Mouse (Mus musculus): ENCODE measurements around the gene Gjc3. TPM values are rescaled to one million over a fixed set of nuclear protein-coding genes. Genes with fewer than 3 reads are reported as not detected.

Gene Gjc3
- polyA plus RNA-seq (2017; shearing (Covaris generic)), result not detected

DNA sequence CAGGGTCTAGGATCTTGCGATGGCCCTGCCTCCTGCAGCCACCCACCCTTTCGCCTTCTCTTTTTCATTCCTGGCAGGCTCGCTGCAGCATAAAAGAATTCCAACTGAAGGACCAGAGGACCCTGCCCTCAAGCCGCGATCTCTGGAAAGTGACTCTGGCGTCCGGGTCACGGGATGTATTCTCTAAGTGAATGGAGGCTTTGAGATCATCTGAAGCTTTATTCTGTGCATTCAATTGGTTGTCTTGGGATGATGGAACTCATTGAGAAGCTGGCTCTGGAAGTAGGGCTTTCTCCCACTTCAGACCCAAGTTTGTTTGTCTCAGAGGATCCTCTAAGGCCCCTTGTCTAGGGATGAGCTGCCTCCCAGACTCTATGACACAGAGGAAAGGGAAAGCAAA lies at the start of gene Gjc3:
Gjc3 (minus strand) TSS at position 154 of the 400 bp plus-strand sequence.

GRCm38 (mm10) chr5:137981300-137981699 lies 18.4 kb upstream of the Gjc3 start, which contains the start of gene Azgp1:
TSS of gene Azgp1 (plus strand) at chr5:137981520.

GRCm38 (mm10) chr5:137921532-137921931 lies 41.4 kb downstream of the Gjc3 start, which contains the start of gene Cyp3a13:
TSS of gene Cyp3a13 (minus strand) at chr5:137921619.

Other genes with a start within 250 kb of the Gjc3 start
- gene Nyap1, start 221.5 kb downstream of the Gjc3 start, polyA plus RNA-seq (2017; shearing (Covaris generic)), result 0.72 TPM
- 179 TPM for gene Tsc22d4, start 217.4 kb downstream of the Gjc3 start, polyA plus RNA-seq (2017; shearing (Covaris generic))
- 48.8 TPM for gene Ppp1r35, start 184.2 kb downstream of the Gjc3 start, polyA plus RNA-seq (2017; shearing (Covaris generic))
- gene Mepce, start 175.4 kb downstream of the Gjc3 start, polyA plus RNA-seq (2017; shearing (Covaris generic)), result 81.3 TPM
- 20.9 TPM for gene Zcwpw1, start 175.3 kb downstream of the Gjc3 start, polyA plus RNA-seq (2017; shearing (Covaris generic))
- 0.24 TPM for gene Pilra, start 126.8 kb downstream of the Gjc3 start, polyA plus RNA-seq (2017; shearing (Covaris generic))
- not detected for gene Pilrb1, start 105.0 kb downstream of the Gjc3 start, polyA plus RNA-seq (2017; shearing (Covaris generic))
- gene Pilrb2, start 91.3 kb downstream of the Gjc3 start, polyA plus RNA-seq (2017; shearing (Covaris generic)), result not detected
- gene Cyp3a13, start 41.5 kb downstream of the Gjc3 start, polyA plus RNA-seq (2017; shearing (Covaris generic)), result not detected
- gene Azgp1, start 18.4 kb upstream of the Gjc3 start, polyA plus RNA-seq (2017; shearing (Covaris generic)), result not detected
- not detected for gene Smok3a, start 58.2 kb upstream of the Gjc3 start, polyA plus RNA-seq (2017; shearing (Covaris generic))
- not detected for gene Smok3b, start 58.3 kb upstream of the Gjc3 start, polyA plus RNA-seq (2017; shearing (Covaris generic))
- gene Smok3c, start 90.1 kb upstream of the Gjc3 start, polyA plus RNA-seq (2017; shearing (Covaris generic)), result not detected
- gene Zkscan1, start 122.0 kb upstream of the Gjc3 start, polyA plus RNA-seq (2017; shearing (Covaris generic)), result 16.7 TPM
- gene Zscan21, start 153.8 kb upstream of the Gjc3 start, polyA plus RNA-seq (2017; shearing (Covaris generic)), result 29.1 TPM
- gene Zfp113, start 192.6 kb upstream of the Gjc3 start, polyA plus RNA-seq (2017; shearing (Covaris generic)), result 7.7 TPM
- gene Cops6, start 198.0 kb upstream of the Gjc3 start, polyA plus RNA-seq (2017; shearing (Covaris generic)), result 129 TPM
- gene Ap4m1, start 208.9 kb upstream of the Gjc3 start, polyA plus RNA-seq (2017; shearing (Covaris generic)), result 11.9 TPM
- gene Mcm7, start 209.3 kb upstream of the Gjc3 start, polyA plus RNA-seq (2017; shearing (Covaris generic)), result 108 TPM
- 33.2 TPM for gene Taf6, start 224.4 kb upstream of the Gjc3 start, polyA plus RNA-seq (2017; shearing (Covaris generic))
- gene Cnpy4, start 224.4 kb upstream of the Gjc3 start, polyA plus RNA-seq (2017; shearing (Covaris generic)), result 14.6 TPM
- gene Mblac1, start 231.2 kb upstream of the Gjc3 start, polyA plus RNA-seq (2017; shearing (Covaris generic)), result not detected